Comparison of ENCODE assay signal across 9 mouse cellular contexts in genomic region chr17:32099574-32099942, GRCm38 (mm10).
DNase-seq lines count a peak whose midpoint lies in the region; ATAC-seq and TF ChIP-seq lines count a peak whose summit lies in the region.
"Had no signal": no experiment of that assay in that cellular context is flagged by ENCODE, and none has a peak within 500 bp of the region (broad histone marks: within the 10 kb centered on the region; RNA-seq: fewer than 3 reads in every experiment).

No protein-coding gene starts in this region.

- WGBS in lung, postnatal 0 days, result 34% methylated on average over 8 of the region's 8 CpGs
- 49% methylated on average over 8 of the region's 8 CpGs for WGBS in lung, adult 2 months
- WGBS in forebrain, embryonic 15.5 days, result 39% methylated on average over 8 of the region's 8 CpGs
- 24% methylated on average over 8 of the region's 8 CpGs for WGBS in limb, embryonic 13.5 days
- WGBS in small intestine, adult 2 months, result 22% methylated on average over 8 of the region's 8 CpGs

- H3K4me2 ChIP-seq in lung, postnatal 0 days (replicated peaks; ENCODE audit: low read depth, low read length), result peak overlapping the region; percentile 71; the same call in 1 of the 2 replicates
- peak overlapping the region; percentile 92 for H3K4me2 ChIP-seq in forebrain, embryonic 15.5 days (replicated peaks)
- peak overlapping the region; percentile 95 for H3K4me2 ChIP-seq in limb, embryonic 13.5 days (replicated peaks)

- no peak for ATAC-seq in lung, postnatal 0 days
- peak; percentile 26; the same call in 1 of the 2 replicates for ATAC-seq in forebrain, embryonic 15.5 days (replicated peaks)
- ATAC-seq in limb, embryonic 13.5 days (ENCODE audit: low FRiP score, low read depth), result peak; percentile 28; the same call in 1 of the 2 replicates

- H3K27ac ChIP-seq in lung, postnatal 0 days (ENCODE audit: low read length), result no peak overlapping the region
- no peak overlapping the region for H3K27ac ChIP-seq in forebrain, embryonic 15.5 days (replicated peaks)
- H3K27ac ChIP-seq in limb, embryonic 13.5 days, result no peak overlapping the region
- peak overlapping the region; percentile 75 for H3K27ac ChIP-seq in small intestine, adult 2 months (ENCODE audit: insufficient read depth, low read depth, low read length)
- H3K27ac ChIP-seq: macrophage had no signal

- H3K4me1 ChIP-seq in lung, postnatal 0 days (ENCODE audit: insufficient read depth, low read depth, low read length), result peaks cover 3% of the 10 kb centered on the region; the same call in 1 of the 2 replicates
- peaks cover 5% of the 10 kb centered on the region; the same call in 1 of the 2 replicates for H3K4me1 ChIP-seq in lung, adult 2 months (ENCODE audit: control insufficient read depth, insufficient read depth, low read length)
- peaks cover 10% of the 10 kb centered on the region for H3K4me1 ChIP-seq in forebrain, embryonic 15.5 days
- peaks cover 10% of the 10 kb centered on the region; the same call in 1 of the 2 replicates for H3K4me1 ChIP-seq in limb, embryonic 13.5 days
- H3K4me1 ChIP-seq in small intestine, adult 2 months (ENCODE audit: control insufficient read depth, insufficient read depth, insufficient read length, low read length), result peaks cover 24% of the 10 kb centered on the region

- no peak for TF ChIP-seq POLR2A in lung, adult 2 months (IDR thresholded peaks at IDR 0.05; ENCODE audit: borderline replicate concordance, extremely low read depth, low read depth, low read length)
- TF ChIP-seq POLR2A in small intestine, adult 2 months (IDR thresholded peaks at IDR 0.05; ENCODE audit: low read depth, low read length), result no peak

- H3K4me3 ChIP-seq in lung, postnatal 0 days (ENCODE audit: low read depth, low read length), result peak overlapping the region; percentile 29; the same call in 1 of the 2 replicates
- no peak overlapping the region for H3K4me3 ChIP-seq in lung, adult 2 months (replicated peaks; ENCODE audit: extremely low read depth, low read depth, low read length)
- H3K4me3 ChIP-seq in forebrain, embryonic 15.5 days, result peak overlapping the region; percentile 53
- peak overlapping the region; percentile 50 for H3K4me3 ChIP-seq in limb, embryonic 13.5 days
- peak overlapping the region; percentile 68 for H3K4me3 ChIP-seq in small intestine, adult 2 months (ENCODE audit: low read depth, low read length)

- H3K9me3 ChIP-seq in lung, postnatal 0 days (ENCODE audit: low read length), result no peaks in the 10 kb centered on the region
- H3K9me3 ChIP-seq in forebrain, embryonic 15.5 days, result no peaks in the 10 kb centered on the region
- no peaks in the 10 kb centered on the region for H3K9me3 ChIP-seq in limb, embryonic 13.5 days

- no peak for TF ChIP-seq EP300 in lung, postnatal 0 days (IDR thresholded peaks at IDR 0.05)

- no peak for DNase-seq in lung, postnatal 0 days (ENCODE audit: low spot score)
- DNase-seq in lung, adult 2 months, result no peak
- no peak for DNase-seq in left cerebral cortex, adult 8-10 months (ENCODE audit: low spot score in 2 of 2)
- DNase-seq in gastrocnemius, adult 8-10 months (ENCODE audit: low spot score in 2 of 2), result no peak
- DNase-seq in adipocyte (ENCODE audit: low spot score), result no peak

- no peak overlapping the region for H3K9ac ChIP-seq in lung, postnatal 0 days (replicated peaks; ENCODE audit: low read depth)
- peak overlapping the region; percentile 48 for H3K9ac ChIP-seq in forebrain, embryonic 15.5 days (replicated peaks)
- peak overlapping the region; percentile 72 for H3K9ac ChIP-seq in limb, embryonic 13.5 days

- no peak for TF ChIP-seq CTCF in lung, postnatal 0 days (IDR thresholded peaks at IDR 0.05)
- no peak for TF ChIP-seq CTCF in lung, adult 2 months (IDR thresholded peaks at IDR 0.05; ENCODE audit: insufficient read depth, low read length)
- no peak for TF ChIP-seq CTCF in small intestine, adult 2 months (IDR thresholded peaks at IDR 0.05; ENCODE audit: extremely low read depth, insufficient read length, insufficient replicate concordance, low read depth, low read length)

- no peaks in the 10 kb centered on the region for H3K36me3 ChIP-seq in lung, postnatal 0 days (ENCODE audit: insufficient read depth, low read length)
- no peaks in the 10 kb centered on the region for H3K36me3 ChIP-seq in forebrain, embryonic 15.5 days
- no peaks in the 10 kb centered on the region for H3K36me3 ChIP-seq in limb, embryonic 13.5 days
- H3K36me3 ChIP-seq in small intestine, adult 2 months (ENCODE audit: control insufficient read depth, insufficient read depth, low read length), result no peaks in the 10 kb centered on the region

- H3K27me3 ChIP-seq in lung, postnatal 0 days (replicated peaks; ENCODE audit: insufficient read depth, low read length), result no peaks in the 10 kb centered on the region
- H3K27me3 ChIP-seq in forebrain, embryonic 15.5 days, result peaks cover 4% of the 10 kb centered on the region; the same call in 1 of the 2 replicates
- peaks cover 33% of the 10 kb centered on the region for H3K27me3 ChIP-seq in limb, embryonic 13.5 days
- H3K27me3 ChIP-seq in small intestine, adult 2 months (ENCODE audit: control insufficient read depth, insufficient read depth, low read length), result no peaks in the 10 kb centered on the region
